Mouse (Mus musculus): ENCODE measurements at regions not wholly inside any gene's neighbourhood (a gene's known extent, or its start where the extent isn't known, plus 50 kb on each side); places are given as distances from the start of the nearest gene placed in this dataset.

DNA sequence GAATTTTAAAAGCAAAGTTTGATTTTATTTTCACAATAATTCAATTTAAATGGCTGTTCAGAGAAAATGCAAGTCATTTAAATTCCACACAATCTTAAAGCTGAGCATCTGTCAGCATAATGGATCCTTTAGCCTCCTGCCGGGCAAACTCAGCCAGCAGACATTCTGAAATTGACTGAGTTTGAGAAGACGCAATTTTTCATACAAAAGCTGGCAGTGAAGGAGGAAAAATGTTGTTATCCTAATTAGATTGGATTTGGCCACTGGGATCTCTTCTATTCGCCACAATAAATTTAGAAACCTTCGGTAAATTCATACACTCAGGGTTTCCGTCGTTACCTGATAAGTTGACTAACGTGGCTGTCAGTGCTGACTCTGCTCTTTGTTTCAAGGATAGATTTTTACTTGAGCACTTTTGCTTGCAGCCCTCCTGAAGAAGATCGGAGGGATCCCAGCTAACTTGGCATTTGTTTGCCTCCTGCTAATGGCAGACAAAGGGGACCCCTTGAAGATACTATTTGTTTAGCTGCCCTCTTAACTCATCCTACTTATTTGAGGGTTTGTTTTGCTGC is 244.9 kb upstream of the Fsip2 start:
- TF ChIP-seq CTCF (IDR thresholded peaks at IDR 0.05; ENCODE audit: low read depth) (no peak), EP300 (IDR thresholded peaks at IDR 0.05; ENCODE audit: low read depth) (no peak)
